Mouse (Mus musculus) gastrocnemius, adult 18-20 months (tissue): ENCODE measurements around the gene Nab2. TPM values are rescaled to one million over a fixed set of nuclear protein-coding genes. Genes with fewer than 3 reads are reported as not detected.
A peak's percentile ranks its signal among the peaks of the same experiment; 100 is the strongest.

Experiments used
- DNase-seq: peaks from one replicate; pipeline ENCODE4 v3.0.0; 2021; ENCODE audit warnings: low spot score
- long read RNA-seq, 2 experiments: library from polyadenylated mRNA; stranded (forward); transcript quantifications; one replicate each; pipeline ENCODE4 v2.0.0; 2021
- total RNA-seq, 2 experiments: library from RNA; stranded (reverse); gene quantifications; 2 replicates each; pipeline ENCODE4 v1.2.3; 2021

Nab2 gene
- 1 to 10 TPM; 3.4 to 3.5 TPM for total RNA-seq
- long read RNA-seq, experiment 1, transcript Nab2-201 (7 exons, 2,582 nt): major isoform, 5 of 5 reads
- long read RNA-seq, experiment 1, partial matches to known transcripts: 0 of 5 reads
- long read RNA-seq, experiment 1, other reads (novel, unspliced or antisense): 0 of 5 reads
- long read RNA-seq, experiment 2, partial matches to known transcripts: 0 of 1 reads
- long read RNA-seq, experiment 2, other reads (novel, unspliced or antisense): 1 of 1 reads

- DNase-seq: peak; percentile 80
Observed at GRCm38 (mm10) chr10:127668093-127669050, at the start of gene Nab2. Nab2 (minus strand) TSS chr10:127668568.

- DNase-seq: no peak
Observed at GRCm38 (mm10) chr10:127712736-127713135, 44.4 kb upstream of the Nab2 start.

- no peak for DNase-seq
Observed at GRCm38 (mm10) chr10:127710331-127710730, 42.0 kb upstream of the Nab2 start.

GRCm38 (mm10) chr10:127708850-127709370 is 40.5 kb upstream of the Nab2 start:
- DNase-seq: no peak

- DNase-seq: no peak
Observed at GRCm38 (mm10) chr10:127707721-127708120, 39.4 kb upstream of the Nab2 start.

- no peak for DNase-seq
Observed at GRCm38 (mm10) chr10:127705783-127706182, 37.4 kb upstream of the Nab2 start.

GRCm38 (mm10) chr10:127704766-127705220 is 36.4 kb upstream of the Nab2 start, which contains the start of gene Myo1a:
Myo1a (plus strand) TSS chr10:127705170.
- DNase-seq: no peak

- no peak for DNase-seq
Observed at GRCm38 (mm10) chr10:127704293-127704692, 35.9 kb upstream of the Nab2 start.

GRCm38 (mm10) chr10:127703299-127703698 is 34.9 kb upstream of the Nab2 start:
- DNase-seq: no peak

- DNase-seq: no peak
Observed at GRCm38 (mm10) chr10:127698966-127699365, 30.6 kb upstream of the Nab2 start.

- no peak for DNase-seq
Observed at GRCm38 (mm10) chr10:127695775-127696174, 27.4 kb upstream of the Nab2 start.

- DNase-seq: no peak
Observed at GRCm38 (mm10) chr10:127694636-127695035, 26.3 kb upstream of the Nab2 start.

- DNase-seq: no peak
Observed at GRCm38 (mm10) chr10:127691053-127691452, 22.7 kb upstream of the Nab2 start.

GRCm38 (mm10) chr10:127682886-127683285 is 14.5 kb upstream of the Nab2 start:
- DNase-seq: no peak

GRCm38 (mm10) chr10:127679881-127680280 is 11.5 kb upstream of the Nab2 start:
- DNase-seq: no peak

- DNase-seq: no peak
Observed at GRCm38 (mm10) chr10:127679208-127679607, 10.8 kb upstream of the Nab2 start.

GRCm38 (mm10) chr10:127677591-127678336 is 9.4 kb upstream of the Nab2 start:
- peak; percentile 53 for DNase-seq

GRCm38 (mm10) chr10:127676691-127677548 is 8.6 kb upstream of the Nab2 start:
- peak; percentile 94 for DNase-seq

- DNase-seq: no peak
Observed at GRCm38 (mm10) chr10:127675859-127676398, 7.6 kb upstream of the Nab2 start.
